8 mouse cellular contexts compared by ENCODE assay signal in genomic region chr12:85745827-85746695, GRCm38 (mm10). TPM values are rescaled to one million over a fixed set of nuclear protein-coding genes. Genes with fewer than 3 reads are reported as not detected.
DNase-seq lines count a peak whose midpoint lies in the region; ATAC-seq and TF ChIP-seq lines count a peak whose summit lies in the region.

Flvcr2 (plus strand) TSS chr12:85746539.

- H3K4me1 ChIP-seq in E14TG2a.4 (replicated peaks; ENCODE audit: low read depth, low read length): peaks cover 31% of the 10 kb centered on the region
- peaks cover 15% of the 10 kb centered on the region for H3K4me1 ChIP-seq in forebrain, embryonic 16.5 days (replicated peaks; ENCODE audit: control insufficient read depth, insufficient read depth, low read length)
- H3K4me1 ChIP-seq in neural tube, embryonic 14.5 days (ENCODE audit: control insufficient read depth, insufficient read depth, low read length): no peaks in the 10 kb centered on the region

- peak within 1 kb of the TSS; percentile 96 for H3K4me2 ChIP-seq in forebrain, embryonic 16.5 days (ENCODE audit: low read length)
- peak within 1 kb of the TSS; percentile 84 for H3K4me2 ChIP-seq in neural tube, embryonic 14.5 days (ENCODE audit: low read depth, low read length)

- intact Hi-C loops in heart, postnatal 36 days (cut with DNase I): loop anchor here (1.0 to 5.0 kb wide), 2 partner anchors 72 to 331 kb away; partner anchors contain the start of gene Tgfb3

- peak; percentile 45; the same call in 1 of the 2 replicates for ATAC-seq in cerebellum, adult (ENCODE audit: insufficient number of reproducible peaks, low FRiP score, low TSS enrichment)
- ATAC-seq in forebrain, embryonic 16.5 days: peak; percentile 85
- ATAC-seq in neural tube, embryonic 14.5 days (ENCODE audit: low read depth): peak; percentile 85

- H3K9ac ChIP-seq in forebrain, embryonic 16.5 days (replicated peaks; ENCODE audit: low read depth, low read length): peak within 1 kb of the TSS; percentile 15
- 0 out of 2 replicates have a peak within 1 kb of the TSS, but pooled peaks have one; percentile 16 for H3K9ac ChIP-seq in neural tube, embryonic 14.5 days (replicated peaks; ENCODE audit: low read depth, low read length)

- no peaks in the 10 kb centered on the region for H3K9me3 ChIP-seq in E14TG2a.4 (ENCODE audit: low read length)
- H3K9me3 ChIP-seq in forebrain, embryonic 16.5 days (ENCODE audit: control insufficient read depth, low read length): no peaks in the 10 kb centered on the region
- no peaks in the 10 kb centered on the region for H3K9me3 ChIP-seq in neural tube, embryonic 14.5 days (ENCODE audit: control insufficient read depth, low read length)

- TF ChIP-seq CTCF in E14TG2a.4 (conservative IDR thresholded peaks at IDR 0.05; ENCODE audit: low read length): peak; percentile 31; the same call in 1 of the 2 replicates

- no peak within 1 kb of the TSS for H3K27ac ChIP-seq in forebrain, embryonic 16.5 days (ENCODE audit: low read length)
- no peak within 1 kb of the TSS for H3K27ac ChIP-seq in neural tube, embryonic 14.5 days (ENCODE audit: low read depth, low read length)

- H3K27me3 ChIP-seq in E14TG2a.4 (ENCODE audit: insufficient read depth, low read length): peaks cover 48% of the 10 kb centered on the region
- H3K27me3 ChIP-seq in forebrain, embryonic 16.5 days (replicated peaks; ENCODE audit: control insufficient read depth, insufficient read depth, low read length): peaks cover 9% of the 10 kb centered on the region
- H3K27me3 ChIP-seq in neural tube, embryonic 14.5 days (ENCODE audit: control insufficient read depth, insufficient read depth, low read length): no peaks in the 10 kb centered on the region

- WGBS in forebrain, embryonic 16.5 days: under 1% methylated on average over 51 of the region's 51 CpGs
- WGBS in neural tube, embryonic 14.5 days: under 1% methylated on average over 51 of the region's 51 CpGs

- peak within 1 kb of the TSS; percentile 83 for H3K4me3 ChIP-seq in E14TG2a.4 (replicated peaks; ENCODE audit: low read length)
- H3K4me3 ChIP-seq in forebrain, embryonic 16.5 days (replicated peaks; ENCODE audit: low read length): peak within 1 kb of the TSS; percentile 45
- H3K4me3 ChIP-seq in neural tube, embryonic 14.5 days (ENCODE audit: low read depth, low read length): peak within 1 kb of the TSS; percentile 33

- peak; percentile 81 to 82 for DNase-seq in heart, postnatal 36 days
- peak; percentile 39 to 83 for DNase-seq in layer of hippocampus, adult 18-20 months (ENCODE audit: low spot score in 2 of 2)
- DNase-seq in lung, adult 18-20 months: peak; percentile 88 to 91
- DNase-seq in thymus, adult 18-20 months: peak; percentile 43 to 49

- no peaks in the 10 kb centered on the region for H3K36me3 ChIP-seq in E14TG2a.4 (ENCODE audit: insufficient read depth, low read length)
- H3K36me3 ChIP-seq in forebrain, embryonic 16.5 days (ENCODE audit: control insufficient read depth, insufficient read depth): no peaks in the 10 kb centered on the region
- H3K36me3 ChIP-seq in neural tube, embryonic 14.5 days (ENCODE audit: control insufficient read depth, insufficient read depth, low read length): no peaks in the 10 kb centered on the region

RNA-seq across cellular contexts. Expression of gene Flvcr2, which starts in this region (rescaled TPM):
- polyA plus RNA-seq in forebrain, embryonic 16.5 days (2015; fragmentation: Nextera tagmentation; extraction: Ambion mirVana): 4.2 and 4.9 TPM in 2 replicates
- 1 to 10 TPM; 2.3 to 3.1 TPM for total RNA-seq in heart, postnatal 36 days (2021)
- 1 to 10 TPM; 1.4 to 1.5 TPM for total RNA-seq in layer of hippocampus, adult 18-20 months (2021)
- 3.3 and 5.8 TPM in 2 replicates for polyA plus RNA-seq in neural tube, embryonic 14.5 days (2014; fragmentation: Nextera tagmentation; extraction: Ambion mirVana)

Comparison
In these comparisons a context has a peak if more than half of its experiments do, and no peak if none do; other contexts are left out.
1. H3K4me3 ChIP-seq: peak in every context shown above with its lines; median percentile 83 in E14TG2a.4; 45 in forebrain, embryonic 16.5 days; 33 in neural tube, embryonic 14.5 days.